Mouse (Mus musculus) fat pad, adult 2 months (tissue): ENCODE results near the gene Cd3eap.

Source experiments
- DNase-seq: peaks from one replicate; pipeline ENCODE4 v3.0.0-alpha.2; 2011; ENCODE audit warnings: low read depth, low spot score; ENCODE audit errors: extremely low read depth

Cd3eap gene

GRCm38 (mm10) chr7:19362276-19362675 lies 3.0 kb upstream of the Cd3eap start:
- no peak for DNase-seq

GRCm38 (mm10) chr7:19361720-19362119 lies 2.4 kb upstream of the Cd3eap start:
- DNase-seq, result no peak

- no peak for DNase-seq
These were observed 1.7 kb upstream of the Cd3eap start for GRCm38 (mm10) chr7:19360944-19361343.

- no peak for DNase-seq
These were observed 784 bp upstream of the Cd3eap start for GRCm38 (mm10) chr7:19359892-19360641.

- DNase-seq, result no peak
These were observed 649 bp downstream of the Cd3eap start for GRCm38 (mm10) chr7:19358634-19359033.

- DNase-seq, result no peak
These were observed 1.6 kb downstream of the Cd3eap start for GRCm38 (mm10) chr7:19357381-19358375.

GRCm38 (mm10) chr7:19356311-19356710 lies 3.0 kb downstream of the Cd3eap start:
- no peak for DNase-seq

- DNase-seq, result no peak
These were observed 4.3 kb downstream of the Cd3eap start for GRCm38 (mm10) chr7:19354991-19355390.

- DNase-seq, result no peak
These were observed 9.1 kb downstream of the Cd3eap start for GRCm38 (mm10) chr7:19350221-19350620.

GRCm38 (mm10) chr7:19349188-19349915 lies 9.9 kb downstream of the Cd3eap start:
- DNase-seq, result no peak

GRCm38 (mm10) chr7:19344938-19345471 lies 14.3 kb downstream of the Cd3eap start:
- DNase-seq, result no peak

- DNase-seq, result no peak
These were observed 14.9 kb downstream of the Cd3eap start, which contains the start of gene Ercc1 for GRCm38 (mm10) chr7:19344237-19344847. Gene Ercc1 (plus strand): TSS chr7:19344778.

GRCm38 (mm10) chr7:19343210-19343808 lies 16.0 kb downstream of the Cd3eap start:
- DNase-seq, result no peak

GRCm38 (mm10) chr7:19342481-19343027 lies 16.7 kb downstream of the Cd3eap start:
- DNase-seq, result no peak

GRCm38 (mm10) chr7:19341761-19342409 lies 17.4 kb downstream of the Cd3eap start:
- DNase-seq, result no peak

- no peak for DNase-seq
These were observed 18.0 kb downstream of the Cd3eap start for GRCm38 (mm10) chr7:19341250-19341649.

GRCm38 (mm10) chr7:19338596-19338995 lies 20.7 kb downstream of the Cd3eap start:
- DNase-seq, result no peak

- no peak for DNase-seq
These were observed 21.2 kb downstream of the Cd3eap start for GRCm38 (mm10) chr7:19338060-19338459.

GRCm38 (mm10) chr7:19337122-19337521 lies 22.2 kb downstream of the Cd3eap start:
- DNase-seq, result no peak
